Mouse (Mus musculus) embryonic facial prominence, embryonic 13.5 days (tissue): ENCODE results near the gene Borcs5. TPM values are rescaled to one million over a fixed set of nuclear protein-coding genes. Genes with fewer than 3 reads are reported as not detected.

Source experiments
- ATAC-seq: fragments of 200-750 bp; cut with Nextera tagmentation; 2 replicates; pipeline ENCODE4 v1.8.0; 2017; ENCODE audit warnings: low read depth; ENCODE audit not compliant: insufficient number of reproducible peaks, insufficient read depth, low FRiP score, low TSS enrichment
- H3K27ac ChIP-seq: fragments of 300-500 bp; sonication (generic); 2 replicates; pipeline ENCODE4 v1.5.1; 2015; ENCODE audit warnings: moderate library complexity, mild to moderate bottlenecking, inconsistent platforms
- H3K27me3 ChIP-seq: fragments of 300-500 bp; sonication (generic); 2 replicates; pipeline ENCODE4 v1.6.1; 2015; ENCODE audit warnings: mild to moderate bottlenecking, inconsistent platforms
- H3K36me3 ChIP-seq: fragments of 300-500 bp; sonication (generic); 2 replicates; pipeline ENCODE4 v1.6.1; 2015; ENCODE audit warnings: mild to moderate bottlenecking, inconsistent platforms
- H3K4me1 ChIP-seq: fragments of 300-500 bp; sonication (generic); 2 replicates; pipeline ENCODE4 v1.6.1; 2015; ENCODE audit warnings: inconsistent platforms
- H3K4me2 ChIP-seq: fragments of 300-500 bp; sonication (generic); 2 replicates; pipeline ENCODE4 v1.6.1; 2015; ENCODE audit warnings: moderate library complexity, mild to moderate bottlenecking, inconsistent platforms
- H3K4me3 ChIP-seq: fragments of 300-500 bp; sonication (generic); 2 replicates; pipeline ENCODE4 v1.5.1; 2015; ENCODE audit warnings: mild to moderate bottlenecking, inconsistent platforms
- H3K9ac ChIP-seq: fragments of 300-500 bp; sonication (generic); 2 replicates; pipeline ENCODE4 v1.6.1; 2015; ENCODE audit warnings: mild to moderate bottlenecking, inconsistent platforms
- H3K9me3 ChIP-seq: fragments of 300-500 bp; sonication (generic); 2 replicates; pipeline ENCODE4 v1.6.1; 2016; ENCODE audit warnings: inconsistent platforms
- whole genome bisulfite sequencing: fragments of 180-500 bp; shearing (Covaris S2); methylation state at CpG from one replicate; pipeline ENCODE4 v1.1.7; 2015; ENCODE audit warnings: mixed read lengths; 5-methylcytosine and 5-hydroxymethylcytosine counted together
- polyA plus RNA-seq: library from polyadenylated mRNA; unstranded; fragments of >200 nt; fragmentation: Nextera tagmentation; extraction: Ambion mirVana; gene quantifications from 2 replicates; pipeline ENCODE4 v1.2.1, GENCODE M21; 2015

The Borcs5 gene
- polyA plus RNA-seq, 1 experiment from 2014 or later: 23.1 TPM

- no peak for ATAC-seq
- Histone ChIP-seq H3K4me3 (no peak overlapping the region), H3K4me2 (no peak overlapping the region), H3K27me3 (no peaks in the 10 kb centered on the region), H3K4me1 (peaks cover 25% of the 10 kb centered on the region), H3K9me3 (no peaks in the 10 kb centered on the region), H3K9ac (no peak overlapping the region), H3K36me3 (no peaks in the 10 kb centered on the region), H3K27ac (no peak overlapping the region)
- WGBS: 85% methylated on average over 9 of the region's 9 CpGs
Measured at GRCm38 (mm10) chr6:134610380-134610779, 28.9 kb upstream of the Borcs5 start.

GRCm38 (mm10) chr6:134611896-134612295, 27.4 kb upstream of the Borcs5 start:
- Histone ChIP-seq H3K4me3 (no peak overlapping the region), H3K27me3 (no peaks in the 10 kb centered on the region), H3K9ac (no peak overlapping the region; the same call in 1 of the 2 replicates), H3K36me3 (no peaks in the 10 kb centered on the region), H3K4me2 (no peak overlapping the region), H3K27ac (no peak overlapping the region), H3K9me3 (no peaks in the 10 kb centered on the region), H3K4me1 (peaks cover 16% of the 10 kb centered on the region)
- 72% methylated on average over 13 of the region's 13 CpGs for WGBS
- no peak for ATAC-seq

DNA sequence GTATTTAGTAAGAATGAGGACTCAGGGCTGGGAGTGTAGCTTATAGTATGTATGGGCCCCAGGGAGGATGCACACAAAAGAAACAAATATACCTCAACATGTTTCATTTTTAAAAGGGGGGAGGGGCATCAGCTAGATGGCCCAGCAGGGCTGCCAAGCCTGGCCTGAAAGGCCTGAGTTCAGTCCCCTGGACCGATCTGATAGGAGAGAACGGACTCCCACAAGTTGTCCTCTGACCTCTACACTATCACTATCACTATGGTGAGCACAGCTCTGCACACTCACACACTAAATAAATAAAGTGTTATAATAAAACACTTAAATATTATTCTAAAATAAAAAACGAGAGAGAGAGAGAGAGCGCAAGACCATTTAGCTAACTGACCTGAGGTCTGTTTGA, 25.0 kb upstream of the Borcs5 start:
- WGBS: 85% methylated on average over 4 of the region's 4 CpGs

DNA sequence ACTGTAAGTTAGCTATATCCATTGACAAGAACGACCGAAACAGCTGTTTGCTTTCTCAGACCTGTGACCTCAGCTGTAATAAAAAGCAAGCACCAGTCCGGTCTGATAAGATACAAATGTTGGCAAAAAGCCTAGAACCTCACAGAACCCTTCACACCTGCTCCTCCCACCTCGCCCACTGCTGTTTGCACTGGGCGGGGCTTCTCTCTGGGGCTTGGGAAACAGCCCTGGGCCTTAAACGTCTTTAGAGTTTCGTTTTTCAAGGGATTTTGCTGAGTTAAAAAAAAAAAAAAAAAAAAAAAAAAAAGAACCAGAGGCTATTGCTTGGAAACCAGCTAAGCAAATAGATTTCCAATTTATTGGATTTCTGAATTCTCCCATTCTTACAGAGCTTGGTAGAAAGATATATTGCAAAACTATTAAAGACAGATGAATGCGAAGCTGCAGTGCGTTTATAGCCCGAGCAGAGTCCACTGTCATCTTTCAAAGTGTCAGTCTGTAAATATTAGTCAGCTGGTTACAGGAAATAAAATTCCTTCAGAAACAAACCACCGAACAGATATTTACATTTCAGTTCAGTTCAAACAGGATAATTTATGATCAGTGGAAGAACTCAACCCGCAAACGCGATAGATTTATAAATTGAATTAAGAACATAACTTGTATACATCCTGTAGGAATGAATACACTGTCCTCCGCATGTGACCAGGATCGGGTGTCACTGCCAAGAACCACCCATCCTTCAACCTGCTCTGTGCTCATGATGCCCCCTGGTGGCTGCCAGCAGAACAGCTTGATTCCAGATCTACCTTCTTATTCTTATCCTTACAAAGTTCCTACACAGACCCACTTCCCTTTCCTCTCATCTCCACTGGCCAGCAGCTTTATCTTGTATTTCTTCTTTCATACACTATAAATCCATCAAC, 24.3 kb upstream of the Borcs5 start:
- no peaks in the 10 kb centered on the region for H3K36me3 ChIP-seq
- no peaks in the 10 kb centered on the region for H3K9me3 ChIP-seq
- no peak overlapping the region for H3K4me3 ChIP-seq
- H3K27ac ChIP-seq: no peak overlapping the region
- H3K27me3 ChIP-seq: no peaks in the 10 kb centered on the region
- no peak for ATAC-seq
- H3K4me1 ChIP-seq: 0 out of 2 replicates have a peak, but pooled peaks cover 2% of the 10 kb centered on the region
- peak overlapping the region; percentile 33 for H3K4me2 ChIP-seq
- H3K9ac ChIP-seq: no peak overlapping the region
- 15% methylated on average over 16 of the region's 16 CpGs for WGBS

More for the DNA sequence above, 25.0 kb upstream of the Borcs5 start:
- no peak for ATAC-seq
- Histone ChIP-seq H3K9ac (no peak overlapping the region), H3K27me3 (no peaks in the 10 kb centered on the region), H3K4me1 (0 out of 2 replicates have a peak, but pooled peaks cover 2% of the 10 kb centered on the region), H3K36me3 (no peaks in the 10 kb centered on the region), H3K4me3 (no peak overlapping the region), H3K9me3 (no peaks in the 10 kb centered on the region), H3K27ac (no peak overlapping the region), H3K4me2 (no peak overlapping the region)

DNA sequence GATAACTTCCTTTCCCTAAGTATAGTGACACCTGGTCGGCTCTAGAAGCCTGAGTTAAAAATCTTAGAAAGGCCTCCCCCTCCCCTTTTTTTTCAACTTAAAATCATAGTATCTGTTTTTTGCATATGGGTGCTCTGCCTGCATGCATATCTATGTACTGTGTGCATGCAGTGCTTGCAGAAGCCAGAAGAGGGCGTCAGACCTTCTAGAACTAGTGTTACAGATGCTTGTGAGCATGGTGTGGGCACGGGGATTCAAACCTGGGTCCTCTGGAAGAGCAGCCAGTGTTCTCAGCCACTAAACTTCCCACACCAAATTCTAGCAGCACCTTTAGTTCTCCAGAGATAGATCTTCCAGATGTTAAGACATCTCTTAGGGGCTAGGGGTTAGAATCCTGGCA, 21.7 kb upstream of the Borcs5 start:
- Histone ChIP-seq H3K4me1 (0 out of 2 replicates have a peak, but pooled peaks cover 2% of the 10 kb centered on the region), H3K9me3 (no peaks in the 10 kb centered on the region), H3K4me3 (no peak overlapping the region), H3K9ac (no peak overlapping the region), H3K27me3 (no peaks in the 10 kb centered on the region), H3K4me2 (no peak overlapping the region), H3K36me3 (no peaks in the 10 kb centered on the region), H3K27ac (no peak overlapping the region)
- WGBS: 50% methylated on average over 3 of the region's 3 CpGs
- ATAC-seq: no peak

DNA sequence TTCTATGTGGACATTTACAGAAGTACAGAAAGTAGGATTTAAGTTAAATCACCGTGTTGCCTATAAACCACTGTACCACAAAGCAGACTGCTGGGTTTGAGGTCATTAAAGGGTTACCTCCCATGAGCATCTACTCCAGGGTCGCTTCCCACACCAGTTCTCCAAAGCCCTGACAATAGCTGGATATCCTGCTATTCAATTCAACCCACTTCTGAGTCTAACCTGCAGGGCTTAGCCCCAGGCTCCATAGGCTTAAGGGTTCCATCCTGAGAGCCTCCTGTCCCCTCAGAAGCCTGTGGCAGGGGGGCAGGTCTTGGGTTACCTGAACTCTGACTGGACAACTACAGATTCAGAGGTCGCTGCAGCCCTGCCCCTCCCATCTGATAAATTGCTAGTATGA, 19.2 kb upstream of the Borcs5 start:
- Histone ChIP-seq H3K4me2 (no peak overlapping the region), H3K4me3 (no peak overlapping the region), H3K9me3 (no peaks in the 10 kb centered on the region), H3K36me3 (no peaks in the 10 kb centered on the region), H3K4me1 (no peaks in the 10 kb centered on the region), H3K27ac (no peak overlapping the region), H3K9ac (no peak overlapping the region), H3K27me3 (no peaks in the 10 kb centered on the region)
- WGBS: 67% methylated on average over 3 of the region's 3 CpGs
- no peak for ATAC-seq

DNA sequence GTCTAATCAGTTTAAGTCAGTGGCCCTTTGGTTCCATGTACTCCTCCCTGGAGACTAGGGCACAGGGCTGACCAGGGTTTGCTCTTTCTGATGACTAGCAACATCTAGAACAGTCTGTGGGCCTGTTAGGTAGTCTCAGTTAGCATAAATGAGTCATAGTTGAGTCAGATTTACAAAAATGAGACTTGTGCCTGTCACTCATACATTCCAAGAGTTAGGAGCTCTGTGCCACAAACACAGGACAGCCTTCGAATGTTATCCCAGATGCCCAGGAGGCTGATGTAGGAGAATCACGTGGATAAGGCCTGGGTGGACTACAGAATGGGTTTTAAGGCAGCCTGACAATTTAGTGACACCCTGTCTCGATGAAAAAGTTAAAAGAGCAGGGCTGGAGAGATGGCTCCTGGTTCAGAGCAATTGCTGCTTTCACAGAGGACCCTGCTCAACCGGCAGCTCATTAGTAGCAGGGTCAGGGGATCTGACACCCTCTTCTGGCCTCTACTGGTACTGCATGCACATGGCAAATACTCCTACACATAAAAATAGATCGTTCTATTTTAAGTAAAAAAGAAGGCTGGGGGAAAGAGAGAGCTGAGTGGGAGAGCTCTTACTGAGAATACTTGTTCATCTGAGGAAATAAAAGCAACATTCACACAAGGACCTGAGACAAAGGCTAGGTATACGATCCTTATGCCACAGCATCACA, 18.3 kb upstream of the Borcs5 start:
- WGBS: 66% methylated on average over 6 of the region's 6 CpGs
- Histone ChIP-seq H3K4me1 (no peaks in the 10 kb centered on the region), H3K36me3 (no peaks in the 10 kb centered on the region), H3K27ac (no peak overlapping the region), H3K4me2 (no peak overlapping the region), H3K4me3 (no peak overlapping the region), H3K9ac (no peak overlapping the region), H3K9me3 (no peaks in the 10 kb centered on the region), H3K27me3 (no peaks in the 10 kb centered on the region)
- ATAC-seq: no peak

- Histone ChIP-seq H3K9me3 (no peaks in the 10 kb centered on the region), H3K4me1 (no peaks in the 10 kb centered on the region), H3K27ac (no peak overlapping the region), H3K27me3 (no peaks in the 10 kb centered on the region), H3K4me2 (no peak overlapping the region), H3K36me3 (no peaks in the 10 kb centered on the region), H3K9ac (no peak overlapping the region), H3K4me3 (no peak overlapping the region)
- no peak for ATAC-seq
- WGBS: 82% methylated on average over 14 of the region's 14 CpGs
Measured at GRCm38 (mm10) chr6:134621552-134621949, 17.8 kb upstream of the Borcs5 start.

DNA sequence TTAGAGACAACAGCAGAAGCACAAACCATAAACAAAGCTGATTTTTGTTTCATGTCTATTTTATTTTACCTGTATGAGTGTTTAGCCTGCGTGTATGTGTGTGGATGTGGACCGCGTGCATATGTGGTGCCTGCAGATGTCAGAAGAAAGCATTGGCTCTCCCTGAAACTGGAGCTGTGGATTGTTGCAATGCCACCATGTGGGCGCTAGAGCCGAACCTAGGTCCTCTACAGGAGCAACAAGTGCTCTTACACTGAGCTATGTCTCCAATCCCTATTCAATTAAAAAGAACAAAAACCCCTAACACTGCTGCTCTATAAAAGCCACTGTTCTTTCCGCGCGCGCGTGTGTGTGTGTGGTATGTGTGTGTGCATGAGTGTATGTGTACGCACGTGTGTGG, 13.9 kb upstream of the Borcs5 start:
- Histone ChIP-seq H3K4me3 (no peak overlapping the region), H3K4me2 (no peak overlapping the region), H3K27ac (no peak overlapping the region), H3K9ac (no peak overlapping the region), H3K4me1 (no peaks in the 10 kb centered on the region), H3K9me3 (no peaks in the 10 kb centered on the region), H3K36me3 (no peaks in the 10 kb centered on the region), H3K27me3 (no peaks in the 10 kb centered on the region)
- 65% methylated on average over 12 of the region's 12 CpGs for whole genome bisulfite sequencing
- no peak for ATAC-seq

GRCm38 (mm10) chr6:134626564-134626963, 12.7 kb upstream of the Borcs5 start:
- H3K36me3 ChIP-seq: no peaks in the 10 kb centered on the region
- no peak overlapping the region for H3K4me3 ChIP-seq
- 90% methylated on average over 1 of the region's 1 CpGs for WGBS
- no peaks in the 10 kb centered on the region for H3K9me3 ChIP-seq
- no peak overlapping the region for H3K4me2 ChIP-seq
- no peak for ATAC-seq
- H3K9ac ChIP-seq: no peak overlapping the region
- H3K27ac ChIP-seq: no peak overlapping the region
- H3K4me1 ChIP-seq: peaks cover under 1% of the 10 kb centered on the region; the same call in 1 of the 2 replicates
- peaks cover 11% of the 10 kb centered on the region; the same call in 1 of the 2 replicates for H3K27me3 ChIP-seq

DNA sequence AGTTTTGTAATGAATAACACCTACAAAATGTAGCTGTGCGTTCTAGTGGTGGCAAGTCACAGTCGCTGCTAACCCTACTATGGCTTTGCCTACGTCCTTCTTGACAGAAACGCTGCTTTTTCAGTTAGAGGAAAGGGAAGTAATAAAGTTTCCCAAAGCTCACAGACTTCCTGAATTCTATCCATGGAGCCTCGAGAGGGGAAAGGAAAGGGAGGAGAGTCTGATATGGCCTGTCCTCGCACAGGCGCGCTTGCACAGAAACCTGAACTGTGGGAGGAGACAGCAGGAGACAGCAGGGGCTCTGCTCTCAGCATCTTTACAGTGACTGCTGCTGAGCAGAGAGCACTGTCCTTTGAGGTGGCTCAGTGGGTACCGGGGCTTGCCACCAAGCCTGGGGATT, 8.9 kb upstream of the Borcs5 start:
- H3K27ac ChIP-seq: no peak overlapping the region
- 71% methylated on average over 9 of the region's 9 CpGs for WGBS

More for the DNA sequence above, 8.9 kb upstream of the Borcs5 start:
- Histone ChIP-seq H3K27me3 (peaks cover 32% of the 10 kb centered on the region), H3K9ac (no peak overlapping the region), H3K36me3 (no peaks in the 10 kb centered on the region), H3K4me3 (no peak overlapping the region), H3K4me2 (no peak overlapping the region), H3K4me1 (peaks cover 11% of the 10 kb centered on the region), H3K9me3 (no peaks in the 10 kb centered on the region)
- no peak for ATAC-seq
